Mouse (Mus musculus) A20 (cell line): ENCODE results near the gene Csnk2b.
A peak's percentile ranks its signal among the peaks of the same experiment; 100 is the strongest.

Source experiments
- DNase-seq: peaks from one replicate; pipeline ENCODE4 v3.0.0-alpha.2; 2011; ENCODE audit warnings: low read depth, low spot score

The Csnk2b gene

GRCm38 (mm10) chr17:35088825-35089644 is 32.8 kb downstream of the Csnk2b start, which contains the start of gene Abhd16a:
Gene Abhd16a (plus strand): TSS chr17:35089263.
- peak; percentile 98 for DNase-seq

GRCm38 (mm10) chr17:35088151-35088550 is 33.7 kb downstream of the Csnk2b start:
- DNase-seq = peak; percentile 45

DNA sequence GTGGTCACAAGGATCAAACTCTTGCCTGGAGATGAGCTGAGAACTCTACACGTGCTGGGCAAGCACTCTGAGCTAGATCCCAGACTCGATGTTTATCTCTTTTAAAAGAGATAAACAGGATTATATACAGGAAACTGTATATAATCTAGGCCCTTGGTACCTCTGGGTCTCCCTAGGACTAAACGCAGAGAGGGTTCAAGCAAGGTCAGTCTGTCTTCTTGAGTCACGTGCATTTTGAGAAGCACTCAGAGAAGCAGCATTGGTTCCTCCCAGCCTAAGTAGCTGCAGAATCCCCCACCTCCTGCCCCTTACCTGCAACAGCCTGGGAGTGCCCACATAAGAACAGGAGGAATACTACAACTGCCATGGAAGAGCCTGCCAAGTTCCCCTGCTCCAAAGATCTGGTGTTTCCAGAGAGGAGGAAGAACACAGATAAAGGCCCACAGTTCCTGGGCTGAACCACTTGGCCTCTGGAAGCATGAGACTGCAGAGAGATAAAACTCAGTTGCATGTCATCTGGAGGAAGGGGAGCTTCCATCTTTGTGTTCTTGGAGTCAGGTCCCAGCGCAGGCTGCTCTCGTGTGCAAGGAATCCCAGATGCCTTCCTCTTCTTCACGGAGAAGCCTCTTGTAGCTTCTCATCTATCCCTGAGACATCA is 36.5 kb downstream of the Csnk2b start, which contains the start of gene Ly6g6f:
Ly6g6f (minus strand) TSS at position 403 of the 658 bp plus-strand sequence.
- no peak for DNase-seq

DNA sequence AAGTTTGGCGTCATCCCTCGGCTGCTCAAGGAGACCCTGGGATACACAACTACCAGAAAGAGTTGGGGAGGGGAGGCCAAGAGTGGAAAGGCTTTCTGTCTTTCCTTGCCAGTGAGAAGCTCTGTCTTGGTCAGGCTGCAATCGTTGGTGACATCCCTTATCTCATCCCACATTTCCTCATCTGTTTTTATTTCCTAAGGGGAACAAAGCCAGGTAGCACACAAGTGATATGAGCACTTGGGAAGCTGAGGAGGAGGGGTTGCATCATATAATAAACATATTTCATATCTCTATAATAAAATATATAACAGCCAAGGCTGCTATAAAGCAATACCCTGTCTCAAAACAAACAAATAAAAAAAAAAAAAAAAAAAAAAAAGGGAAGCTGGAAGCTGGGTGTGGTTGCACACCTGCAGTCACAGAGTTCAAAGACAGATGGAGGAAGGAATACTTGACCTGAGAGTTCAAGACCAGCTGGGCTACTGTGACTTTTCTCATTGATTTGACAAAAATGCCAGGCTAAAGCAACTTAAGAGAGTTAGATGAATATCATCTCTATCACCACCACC is 37.8 kb downstream of the Csnk2b start:
- DNase-seq = peak; percentile 11

DNA sequence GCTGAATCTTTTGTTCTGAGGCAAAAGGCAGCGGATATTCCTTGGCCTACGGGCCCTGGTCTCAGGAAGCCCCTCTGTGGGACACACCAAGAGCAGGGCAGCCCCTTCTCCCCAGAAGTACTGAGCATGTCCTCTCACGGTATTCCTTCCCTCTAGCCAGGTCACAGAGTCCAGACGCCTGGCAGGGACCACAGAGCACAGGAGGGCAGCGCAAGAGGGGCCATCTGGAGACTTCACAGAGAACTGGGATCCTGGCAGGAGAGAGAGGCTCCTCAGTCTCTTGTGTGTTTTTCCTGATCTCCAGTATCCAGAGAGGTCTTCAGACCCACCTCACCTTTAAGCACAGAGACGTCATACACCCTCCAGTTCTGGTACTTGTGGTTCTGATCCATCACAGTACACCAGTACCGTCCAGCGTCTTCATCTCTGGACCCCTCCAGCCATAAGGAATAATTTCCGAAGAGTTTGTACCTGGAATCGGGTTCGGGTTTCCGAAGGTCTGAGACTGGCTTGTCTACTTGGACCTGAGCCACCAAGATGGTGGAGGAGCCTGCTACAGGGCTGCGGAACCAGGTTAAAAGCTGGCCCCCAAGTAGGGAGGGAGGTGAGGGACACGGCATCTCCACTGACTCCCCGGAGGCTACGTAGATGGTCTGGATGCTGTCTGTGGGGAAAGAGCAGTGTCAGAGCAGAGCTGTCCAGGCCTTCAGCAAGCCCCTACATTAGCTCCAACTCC is 38.8 kb downstream of the Csnk2b start:
- DNase-seq = no peak

GRCm38 (mm10) chr17:35080710-35081109 is 41.1 kb downstream of the Csnk2b start:
- DNase-seq = no peak

- no peak for DNase-seq
These were observed 41.6 kb downstream of the Csnk2b start for GRCm38 (mm10) chr17:35080248-35080647.

DNA sequence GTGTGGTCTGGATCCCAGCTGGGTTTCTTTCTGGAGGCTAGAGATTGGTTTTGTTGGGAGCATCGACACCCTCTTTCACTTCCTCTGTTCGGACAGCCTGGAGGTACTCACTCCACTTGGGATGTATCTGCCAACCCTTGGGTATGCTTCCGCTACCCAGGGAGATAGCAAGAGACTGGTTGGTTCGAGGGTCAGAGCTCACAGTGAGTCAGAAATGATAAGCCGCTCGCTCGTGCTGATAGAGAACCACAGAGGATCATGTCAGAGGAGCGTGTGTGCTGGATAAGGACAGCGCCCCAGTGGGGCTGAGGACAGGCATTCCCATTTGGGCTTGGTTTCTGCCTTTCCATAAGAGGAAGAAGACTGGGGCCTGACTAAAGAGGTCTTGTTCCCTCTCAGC is 42.1 kb downstream of the Csnk2b start:
- DNase-seq = no peak

DNA sequence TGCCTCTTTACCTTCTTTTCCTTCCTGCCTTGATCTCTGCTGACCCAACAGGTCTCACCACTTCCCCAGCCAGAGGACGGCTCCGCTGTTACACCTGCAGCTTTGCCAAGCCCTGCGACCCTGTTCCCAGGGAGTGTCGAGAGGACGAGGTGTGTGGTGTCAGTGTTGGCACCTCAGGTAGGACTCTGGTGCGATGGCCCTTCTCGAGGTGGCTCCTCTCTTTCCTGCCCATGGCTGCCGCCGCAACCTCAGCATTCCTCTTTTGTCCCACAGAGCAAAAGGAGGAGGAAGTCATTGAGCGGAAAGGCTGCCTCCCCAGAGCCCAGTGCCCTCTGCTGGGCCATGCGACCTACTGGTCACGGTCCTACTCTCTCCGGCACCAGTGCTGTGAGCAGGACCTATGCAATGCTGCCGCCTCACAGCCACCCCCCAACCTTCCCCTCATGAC is 44.0 kb downstream of the Csnk2b start, which contains the start of gene Ly6g6d:
Ly6g6d (minus strand) TSS at position 280 of the 448 bp plus-strand sequence.
- no peak for DNase-seq

GRCm38 (mm10) chr17:35077285-35077684 is 44.6 kb downstream of the Csnk2b start:
- DNase-seq = no peak

GRCm38 (mm10) chr17:35076507-35077176 is 45.2 kb downstream of the Csnk2b start, which contains the start of gene Ly6g6e:
Gene Ly6g6e (plus strand): TSS chr17:35076902.
- DNase-seq = no peak

DNA sequence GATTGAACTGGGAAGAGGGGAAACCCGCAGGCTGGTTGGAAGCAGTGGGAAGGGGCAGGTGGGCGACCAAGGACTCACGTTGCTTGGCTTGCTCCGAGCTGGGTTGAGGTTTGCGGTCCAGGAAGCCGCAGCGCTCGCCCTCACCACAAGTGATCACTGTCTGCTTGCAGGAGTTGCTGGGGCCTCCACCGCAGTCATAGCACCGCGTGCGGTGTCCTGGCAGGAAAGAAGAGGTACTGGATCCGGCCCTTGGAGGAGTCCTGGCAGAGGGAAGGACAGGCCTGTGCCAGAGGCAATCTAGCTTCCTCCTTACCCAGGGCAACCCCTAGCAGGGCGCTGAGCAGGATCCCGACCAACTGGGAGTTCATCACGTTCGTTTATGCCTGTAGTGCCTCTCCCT is 47.8 kb downstream of the Csnk2b start:
- no peak for DNase-seq

DNA sequence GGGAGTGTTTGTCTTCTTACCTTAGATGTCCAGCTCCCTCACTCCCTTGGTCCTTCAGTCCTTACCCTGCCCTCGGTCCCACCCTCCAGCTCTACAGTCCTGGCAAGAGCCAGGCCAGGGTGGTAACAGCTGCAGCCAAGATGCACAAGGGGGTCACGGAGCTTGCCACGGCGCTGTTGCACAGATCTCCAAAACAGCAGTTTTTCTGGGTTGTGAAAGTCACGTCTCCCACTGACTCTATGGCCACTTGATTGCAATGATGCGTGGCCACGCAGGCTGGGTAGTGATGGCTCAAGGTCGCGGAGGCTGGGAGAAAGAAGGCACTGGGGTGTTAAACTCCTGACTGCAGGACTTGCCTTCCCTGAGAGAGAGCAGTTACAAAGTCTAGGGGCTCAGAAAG is 50.4 kb downstream of the Csnk2b start:
- no peak for DNase-seq

- peak; percentile 24 for DNase-seq
These were observed 51.2 kb downstream of the Csnk2b start for GRCm38 (mm10) chr17:35070556-35071229.

DNA sequence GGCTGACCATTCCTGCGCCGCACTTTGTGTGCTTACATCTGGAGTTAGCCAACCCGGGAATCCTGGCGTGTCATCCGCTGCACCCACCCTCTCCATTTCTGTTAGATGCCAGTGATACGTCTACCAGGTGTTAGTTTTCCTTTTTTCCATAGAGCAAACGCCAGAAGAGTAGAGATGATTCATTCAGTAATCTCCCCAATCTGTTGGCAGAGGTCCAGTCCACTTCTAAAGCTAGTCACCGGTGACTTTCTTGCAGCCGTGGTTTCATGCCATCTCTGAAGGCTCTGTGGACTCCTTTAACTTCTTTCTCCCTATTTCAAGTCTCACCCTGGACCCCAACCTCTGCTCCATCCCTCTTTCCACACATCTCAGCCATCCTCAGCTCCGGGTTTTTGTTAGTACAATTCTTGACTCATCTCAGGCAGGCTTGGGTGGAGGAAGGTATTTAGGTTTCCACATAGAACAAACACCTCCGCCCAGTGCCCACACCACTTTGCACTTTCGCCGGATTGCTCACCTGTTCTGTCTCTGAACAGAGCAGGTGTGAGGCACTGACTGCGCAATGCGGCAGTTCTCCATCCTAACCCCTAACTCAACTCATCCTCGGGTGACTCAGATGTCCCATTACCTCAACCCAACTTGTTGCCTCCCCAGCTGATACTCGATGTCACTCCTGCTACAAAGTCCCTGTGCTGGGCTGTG is 53.5 kb downstream of the Csnk2b start:
- no peak for DNase-seq
